In the genomic region with DNA sequence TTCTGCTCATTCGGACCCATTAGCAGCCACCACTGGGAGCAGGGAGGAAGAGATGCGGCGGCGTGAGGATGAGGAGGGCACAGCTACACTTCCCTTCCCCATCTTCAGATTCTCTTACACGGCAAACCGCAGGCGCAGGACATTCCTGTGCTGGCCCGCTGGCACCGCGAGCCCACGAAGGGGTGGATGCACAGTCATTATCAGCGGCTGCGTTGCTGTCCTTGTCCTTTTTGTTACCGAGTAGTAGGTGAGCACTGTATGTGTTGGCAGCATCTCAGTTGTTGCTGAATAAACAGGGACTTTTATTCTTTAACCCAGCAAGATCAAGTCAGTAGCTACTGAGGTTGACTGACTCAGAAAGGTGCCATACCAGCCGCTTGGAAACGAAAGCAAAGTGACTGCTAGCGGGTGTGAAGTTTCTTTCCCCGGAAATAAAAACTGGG, we compare ENCODE assay signal across 8 mouse cellular contexts. TPM values are rescaled to one million over a fixed set of nuclear protein-coding genes. Genes with fewer than 3 reads are reported as not detected.
DNase-seq lines count a peak whose midpoint lies in the region; ATAC-seq and TF ChIP-seq lines count a peak whose summit lies in the region.
"Had no signal": no experiment of that assay in that cellular context is flagged by ENCODE, and none has a peak within 500 bp of the region (broad histone marks: within the 10 kb centered on the region; RNA-seq: fewer than 3 reads in every experiment).

No protein-coding gene starts in this region.

- H3K27me3 ChIP-seq in heart, embryonic 16.5 days (ENCODE audit: control insufficient read depth, insufficient read depth, low read length): no peaks in the 10 kb centered on the region
- no peaks in the 10 kb centered on the region for H3K27me3 ChIP-seq in limb, embryonic 14.5 days (ENCODE audit: control insufficient read depth, insufficient read depth, low read length)

- peak overlapping the region; percentile 82 for H3K4me2 ChIP-seq in heart, embryonic 16.5 days (ENCODE audit: low read depth, low read length)
- peak overlapping the region; percentile 45 for H3K4me2 ChIP-seq in limb, embryonic 14.5 days (replicated peaks; ENCODE audit: low read depth, low read length, severe bottlenecking)

- H3K9me3 ChIP-seq in heart, embryonic 16.5 days (replicated peaks; ENCODE audit: control insufficient read depth, low read length): no peaks in the 10 kb centered on the region
- no peaks in the 10 kb centered on the region for H3K9me3 ChIP-seq in limb, embryonic 14.5 days (ENCODE audit: control insufficient read depth, low read length)

- WGBS in heart, embryonic 16.5 days: 14% methylated on average over 18 of the region's 18 CpGs
- 30% methylated on average over 18 of the region's 18 CpGs for WGBS in limb, embryonic 14.5 days

- peak; percentile 81 for ATAC-seq in CD4-positive, CD25-positive, alpha-beta regulatory T cell, adult 4 months
- ATAC-seq in heart, embryonic 16.5 days (replicated peaks; ENCODE audit: extremely low read depth, insufficient read depth, low FRiP score): 0 out of 2 replicates have a peak, but pooled peaks have one; percentile 6
- no peak for ATAC-seq in limb, embryonic 14.5 days (ENCODE audit: low FRiP score, low read depth)
- peak; percentile 32 for ATAC-seq in monocyte, adult 5-6 weeks (replicated peaks; ENCODE audit: insufficient number of reproducible peaks, low FRiP score, low TSS enrichment, poor library complexity, severe bottlenecking)

- H3K4me1 ChIP-seq in heart, embryonic 16.5 days (ENCODE audit: control insufficient read depth, insufficient read depth, low read length): no peaks in the 10 kb centered on the region; the same call in 1 of the 2 replicates
- H3K4me1 ChIP-seq in limb, embryonic 14.5 days (ENCODE audit: control insufficient read depth, insufficient read depth, low read length): no peaks in the 10 kb centered on the region

- peak; percentile 77 for DNase-seq in T-cell, adult 2 months (ENCODE audit: low spot score)
- no peak for DNase-seq in limb, embryonic 14.5 days (ENCODE audit: low spot score)
- DNase-seq in retina, postnatal 1 day: no peak
- DNase-seq in urinary bladder, postnatal 10 days (ENCODE audit: low spot score): no peak

- peak overlapping the region; percentile 57 for H3K4me3 ChIP-seq in heart, embryonic 16.5 days (ENCODE audit: low read length)
- H3K4me3 ChIP-seq in limb, embryonic 14.5 days (replicated peaks; ENCODE audit: low read length): peak overlapping the region; percentile 10
- H3K4me3 ChIP-seq: erythroblast, embryonic 14.5 days had no signal

- no peak for TF ChIP-seq POLR2A in limb, embryonic 14.5 days (IDR thresholded peaks at IDR 0.05; ENCODE audit: borderline replicate concordance, extremely low read depth, insufficient read depth, insufficient read length)

- H3K27ac ChIP-seq in heart, embryonic 16.5 days (ENCODE audit: low read length): no peak overlapping the region
- H3K27ac ChIP-seq in limb, embryonic 14.5 days (replicated peaks; ENCODE audit: low read depth, low read length): no peak overlapping the region

- H3K9ac ChIP-seq in heart, embryonic 16.5 days (ENCODE audit: low read length): peak overlapping the region; percentile 72
- H3K9ac ChIP-seq in limb, embryonic 14.5 days (ENCODE audit: low read depth, low read length, severe bottlenecking): 0 out of 2 replicates have a peak overlapping the region, but pooled peaks have one; percentile 25

- no peaks in the 10 kb centered on the region for H3K36me3 ChIP-seq in heart, embryonic 16.5 days (ENCODE audit: control insufficient read depth, insufficient read depth)
- H3K36me3 ChIP-seq in limb, embryonic 14.5 days (ENCODE audit: control insufficient read depth, insufficient read depth, low read length): no peaks in the 10 kb centered on the region

RNA-seq across cellular contexts. Expression of gene Sub1, which starts 13.8 kb away (rescaled TPM):
- 100 to 1,000 TPM; 633 to 791 TPM for polyA plus RNA-seq in CD4-positive, CD25-positive, alpha-beta regulatory T cell, adult 4 months (2017; shearing (Covaris generic))
- 403 and 491 TPM in 2 replicates for polyA plus RNA-seq in heart, embryonic 16.5 days (2015; fragmentation: Nextera tagmentation; extraction: Ambion mirVana)
- 133 and 226 TPM in 2 replicates for polyA plus RNA-seq in limb, embryonic 14.5 days (2012; rRNA removed)
- 726 and 728 TPM in 2 replicates for polyA plus RNA-seq in limb, embryonic 14.5 days (2014; fragmentation: Nextera tagmentation; extraction: Ambion mirVana)
- 663 to 950 TPM (median 750 TPM) in 3 replicates for total RNA-seq in monocyte, adult 5-6 weeks (2017)
